Mouse (Mus musculus): ENCODE data around the gene Mdm2.

DNA sequence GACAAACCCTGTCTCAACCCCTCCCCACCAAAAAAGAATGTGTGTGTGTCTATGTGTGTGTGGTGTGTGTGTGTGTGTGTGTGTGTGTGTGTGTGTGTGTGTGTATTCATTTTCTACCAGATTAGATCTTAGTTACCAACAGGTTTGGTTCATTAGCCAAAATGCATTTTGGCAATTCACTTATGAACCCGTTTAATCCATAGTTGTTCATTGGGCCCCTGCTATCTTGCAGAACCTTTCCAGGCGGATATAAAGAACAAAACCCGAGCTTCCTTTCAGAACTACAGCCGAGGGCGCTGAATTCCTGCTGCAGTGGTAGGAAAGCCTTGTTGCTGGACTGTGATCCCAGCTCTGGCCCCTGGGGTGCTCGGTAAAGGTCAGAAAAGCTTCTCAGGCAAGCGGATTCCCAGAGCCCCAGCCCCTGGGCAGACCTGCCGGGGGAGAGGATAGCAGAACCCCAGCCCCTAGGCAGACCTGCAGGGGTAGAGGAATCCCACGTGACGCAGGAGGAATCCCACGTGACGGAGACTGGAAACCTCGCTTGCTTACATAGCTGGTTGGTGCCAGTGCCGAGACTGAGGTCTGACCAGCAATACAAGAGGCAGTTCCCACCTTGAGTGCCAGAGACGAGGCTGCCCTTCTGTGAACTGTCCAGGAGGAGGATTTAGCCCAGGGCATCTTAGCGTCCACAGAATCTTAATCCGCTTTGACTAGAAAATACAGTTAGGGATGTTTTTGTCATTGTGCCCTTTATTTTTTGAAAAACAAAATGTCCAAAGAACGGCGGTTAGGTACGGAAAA lies 69.0 kb downstream of the Mdm2 start:
- no peak for TF ChIP-seq CTCF (IDR thresholded peaks at IDR 0.05; ENCODE audit: borderline replicate concordance, insufficient read depth, low read length)
- no peak for TF ChIP-seq POLR2A (IDR thresholded peaks at IDR 0.05; ENCODE audit: low read depth, low read length)

All from embryonic fibroblast, embryonic 13.5 days (primary cell).